Mouse (Mus musculus) embryonic facial prominence, embryonic 10.5 days (tissue): Measurements from ENCODE around the gene Trak1. TPM values are rescaled to one million over a fixed set of nuclear protein-coding genes. Genes with fewer than 3 reads are reported as not detected.

Experiments used
- DNase-seq: peaks from one replicate; pipeline ENCODE4 v3.0.0-alpha.2; 2017; ENCODE audit warnings: low spot score
- H3K27ac ChIP-seq: fragments of 300-500 bp; sonication (generic); replicated peaks from 2 replicates; pipeline ENCODE4 v1.5.1; 2016; ENCODE audit warnings: mild to moderate bottlenecking
- H3K27me3 ChIP-seq: fragments of 300-500 bp; sonication (generic); replicated peaks from 2 replicates; pipeline ENCODE4 v1.6.1; 2016; ENCODE audit warnings: low read depth, mild to moderate bottlenecking; ENCODE audit not compliant: poor library complexity, severe bottlenecking
- H3K36me3 ChIP-seq: fragments of 300-500 bp; sonication (generic); replicated peaks from 2 replicates; pipeline ENCODE4 v1.6.1; 2016; ENCODE audit warnings: mild to moderate bottlenecking, moderate library complexity
- H3K4me1 ChIP-seq: fragments of 300-500 bp; sonication (generic); 2 replicates; pipeline ENCODE4 v1.6.1; 2016
- H3K4me3 ChIP-seq: fragments of 300-500 bp; sonication (generic); 2 replicates; pipeline ENCODE4 v1.5.1; 2016; ENCODE audit warnings: mild to moderate bottlenecking, moderate library complexity
- H3K9me3 ChIP-seq: fragments of 300-500 bp; sonication (generic); 2 replicates; pipeline ENCODE4 v1.6.1; 2016; ENCODE audit warnings: mild to moderate bottlenecking
- WGBS: fragments of 180-500 bp; shearing (Covaris S2); methylation state at CpG from one replicate; pipeline ENCODE4 v1.1.7; 2016; 5-methylcytosine and 5-hydroxymethylcytosine counted together
- polyA plus RNA-seq: library from polyadenylated mRNA; unstranded; fragments of >200 nt; fragmentation: Nextera tagmentation; extraction: Ambion mirVana; gene quantifications from 2 replicates; pipeline ENCODE4 v1.2.1, GENCODE M21; 2016

Gene Trak1
- polyA plus RNA-seq, 1 experiment from 2014 or later = 14.1 TPM

DNA sequence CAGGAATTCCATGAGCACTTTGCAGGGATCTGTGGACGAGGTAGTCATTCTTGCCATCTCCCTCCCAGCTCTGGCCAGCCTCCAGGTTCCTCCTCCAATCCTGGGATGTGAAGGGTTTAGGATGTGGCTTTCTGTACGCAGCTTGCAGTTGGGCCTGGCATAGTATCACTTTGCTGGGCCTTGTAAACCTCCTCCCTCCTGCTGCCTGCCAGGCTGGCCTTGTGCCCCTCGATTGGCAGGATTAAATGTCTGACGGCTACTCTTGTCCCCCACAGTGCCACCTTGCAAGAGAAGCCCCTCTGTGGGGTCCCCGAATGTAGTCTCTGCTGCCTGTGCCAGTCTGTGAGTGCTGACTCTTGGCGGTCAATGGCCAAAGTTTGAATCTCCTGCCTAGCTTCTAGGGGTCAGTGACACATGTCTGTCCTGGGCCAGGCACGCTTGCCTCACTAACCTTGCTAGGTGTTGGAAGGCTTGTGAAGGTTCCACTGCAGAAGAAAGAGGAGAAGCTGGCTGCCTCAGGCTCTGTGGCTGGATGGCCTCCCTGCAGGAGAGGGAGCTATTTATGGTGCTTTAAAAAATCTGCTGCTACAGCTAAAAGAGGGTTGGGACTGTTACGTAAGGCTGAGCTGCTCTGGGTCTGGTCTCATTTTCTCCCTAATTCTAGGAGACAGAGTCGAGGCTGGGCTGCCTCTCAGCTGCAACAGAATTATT lies 58.3 kb downstream of the Trak1 start:
- H3K27ac ChIP-seq = peak overlapping the region; percentile 21

DNA sequence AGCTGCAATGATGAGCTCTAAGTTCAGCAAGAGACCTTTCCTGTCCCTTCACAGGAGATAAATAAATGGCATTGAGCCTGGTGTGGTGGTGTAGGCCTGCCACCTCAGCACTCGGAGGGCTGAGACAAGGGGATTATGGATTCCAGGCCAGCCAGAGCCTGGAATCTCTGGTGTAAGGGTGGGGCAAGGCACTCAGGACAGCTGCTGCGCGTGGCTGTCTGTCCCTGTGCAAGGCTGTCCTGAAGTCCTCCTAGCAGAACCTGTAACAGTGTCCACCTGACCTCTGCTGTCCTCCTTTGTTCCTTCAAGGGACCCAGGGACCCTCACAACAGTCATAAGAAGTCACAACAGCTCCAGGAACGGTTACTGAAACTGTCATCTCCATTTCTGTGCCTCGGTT lies 59.8 kb downstream of the Trak1 start:
- Histone ChIP-seq H3K27me3 (no peaks in the 10 kb centered on the region), H3K27ac (no peak overlapping the region), H3K9me3 (no peaks in the 10 kb centered on the region), H3K36me3 (no peaks in the 10 kb centered on the region), H3K4me3 (no peak overlapping the region), H3K4me1 (peaks cover 55% of the 10 kb centered on the region)
- no peak for DNase-seq
- 85% methylated on average over 5 of the region's 5 CpGs for WGBS

More for the DNA sequence above, 58.3 kb downstream of the Trak1 start:
- 82% methylated on average over 9 of the region's 9 CpGs for WGBS
- Histone ChIP-seq H3K4me1 (peaks cover 61% of the 10 kb centered on the region), H3K36me3 (no peaks in the 10 kb centered on the region), H3K4me3 (no peak overlapping the region), H3K9me3 (no peaks in the 10 kb centered on the region), H3K27me3 (no peaks in the 10 kb centered on the region)
- no peak for DNase-seq

DNA sequence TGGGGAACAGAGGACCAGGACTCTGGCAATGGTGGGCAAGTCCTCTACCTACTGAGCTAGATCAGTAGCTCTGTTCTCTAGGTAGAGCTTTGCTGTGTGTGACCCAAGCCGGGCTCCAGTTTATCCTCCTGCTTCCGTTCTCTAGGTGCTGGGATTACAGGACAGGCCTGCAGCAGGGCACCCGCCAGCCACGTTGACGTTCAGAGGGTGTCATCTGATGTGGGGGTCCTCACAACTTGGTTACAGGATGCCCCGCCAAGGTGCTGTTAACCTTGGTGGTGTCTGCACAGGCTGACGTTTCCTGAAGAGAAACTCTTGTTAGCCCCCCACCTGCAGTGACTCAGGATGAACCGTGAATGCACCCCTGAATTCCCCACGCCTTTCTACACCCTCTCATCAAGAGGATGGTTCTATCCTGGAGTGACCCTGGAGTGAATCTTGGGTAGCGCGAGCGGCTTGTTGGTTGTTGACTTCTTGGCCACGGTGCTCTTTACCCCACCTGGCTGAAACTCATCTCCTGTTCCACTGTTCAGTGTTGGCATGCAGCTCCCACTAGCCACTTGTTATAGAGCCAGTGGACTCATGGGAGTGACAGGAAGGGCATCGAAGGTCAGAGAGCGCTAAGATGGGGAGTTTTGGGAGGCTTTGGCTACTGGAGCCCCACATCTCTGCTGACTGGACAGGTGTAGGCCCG lies 60.4 kb downstream of the Trak1 start:
- Histone ChIP-seq H3K27me3 (no peaks in the 10 kb centered on the region), H3K4me3 (no peak overlapping the region), H3K36me3 (no peaks in the 10 kb centered on the region), H3K9me3 (no peaks in the 10 kb centered on the region), H3K27ac (no peak overlapping the region), H3K4me1 (peaks cover 49% of the 10 kb centered on the region)
- 88% methylated on average over 16 of the region's 16 CpGs for WGBS
- no peak for DNase-seq

DNA sequence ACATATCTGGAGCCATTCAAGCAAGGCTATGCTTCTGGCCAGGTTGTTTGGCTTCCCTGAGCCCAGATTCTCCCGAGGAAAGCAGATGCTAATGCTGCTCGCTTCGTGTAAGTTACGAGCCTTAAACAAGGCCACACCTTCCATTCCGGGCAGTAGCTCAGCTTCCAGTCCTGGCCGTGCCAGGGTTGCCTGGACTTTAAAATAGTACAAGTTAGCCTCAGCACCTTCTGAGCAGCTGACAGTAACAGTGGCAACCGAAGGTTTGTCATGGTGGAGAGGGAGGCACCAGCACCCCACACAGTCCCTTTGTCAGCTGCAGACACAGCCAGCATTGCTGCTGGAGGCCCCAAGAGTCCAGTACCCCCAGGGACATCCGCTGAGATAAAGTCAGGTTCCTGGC lies 61.1 kb downstream of the Trak1 start:
- Histone ChIP-seq H3K4me3 (no peak overlapping the region), H3K9me3 (no peaks in the 10 kb centered on the region), H3K27me3 (no peaks in the 10 kb centered on the region), H3K4me1 (peaks cover 43% of the 10 kb centered on the region), H3K36me3 (no peaks in the 10 kb centered on the region), H3K27ac (no peak overlapping the region)
- no peak for DNase-seq
- 65% methylated on average over 8 of the region's 8 CpGs for WGBS

DNA sequence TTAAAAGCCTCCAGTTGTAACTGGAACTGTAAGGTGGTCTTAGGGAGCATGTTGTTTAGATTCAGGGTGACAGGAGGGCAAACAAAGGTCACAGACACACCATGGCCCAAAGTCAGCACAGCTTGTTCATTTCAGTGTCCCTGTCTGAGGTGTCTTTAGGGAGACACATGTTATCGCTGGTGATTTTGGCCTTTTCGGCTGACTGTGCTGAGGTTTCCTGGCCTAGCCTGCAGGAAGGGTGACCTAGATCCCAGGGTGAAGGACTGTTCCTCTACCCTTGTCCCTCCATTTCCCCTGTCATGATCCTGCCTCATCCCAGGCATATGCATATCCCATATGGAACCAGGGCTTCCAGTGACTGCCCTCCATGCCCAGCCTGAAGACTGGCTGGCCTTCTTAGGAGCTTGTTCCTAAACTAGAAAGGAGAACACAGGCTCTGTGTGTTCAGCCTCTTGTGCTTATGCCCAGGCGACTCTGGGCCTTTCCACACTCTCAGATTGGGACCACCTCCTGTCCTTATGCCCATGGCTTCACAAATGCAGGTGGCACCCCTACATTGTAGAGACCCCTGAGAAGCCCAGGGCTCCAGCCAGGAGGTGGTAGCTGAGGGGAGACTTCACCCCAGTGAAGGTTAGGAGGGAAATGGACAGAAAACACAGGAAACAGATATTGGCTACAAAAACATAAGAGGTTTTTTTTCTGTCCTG lies 62.1 kb downstream of the Trak1 start:
- Histone ChIP-seq H3K9me3 (no peaks in the 10 kb centered on the region), H3K27me3 (no peaks in the 10 kb centered on the region), H3K4me3 (no peak overlapping the region), H3K27ac (peak overlapping the region; percentile 57), H3K36me3 (peaks cover 7% of the 10 kb centered on the region; the same call in 1 of the 2 replicates), H3K4me1 (peaks cover 47% of the 10 kb centered on the region)
- no peak for DNase-seq
- 56% methylated on average over 3 of the region's 3 CpGs for WGBS

DNA sequence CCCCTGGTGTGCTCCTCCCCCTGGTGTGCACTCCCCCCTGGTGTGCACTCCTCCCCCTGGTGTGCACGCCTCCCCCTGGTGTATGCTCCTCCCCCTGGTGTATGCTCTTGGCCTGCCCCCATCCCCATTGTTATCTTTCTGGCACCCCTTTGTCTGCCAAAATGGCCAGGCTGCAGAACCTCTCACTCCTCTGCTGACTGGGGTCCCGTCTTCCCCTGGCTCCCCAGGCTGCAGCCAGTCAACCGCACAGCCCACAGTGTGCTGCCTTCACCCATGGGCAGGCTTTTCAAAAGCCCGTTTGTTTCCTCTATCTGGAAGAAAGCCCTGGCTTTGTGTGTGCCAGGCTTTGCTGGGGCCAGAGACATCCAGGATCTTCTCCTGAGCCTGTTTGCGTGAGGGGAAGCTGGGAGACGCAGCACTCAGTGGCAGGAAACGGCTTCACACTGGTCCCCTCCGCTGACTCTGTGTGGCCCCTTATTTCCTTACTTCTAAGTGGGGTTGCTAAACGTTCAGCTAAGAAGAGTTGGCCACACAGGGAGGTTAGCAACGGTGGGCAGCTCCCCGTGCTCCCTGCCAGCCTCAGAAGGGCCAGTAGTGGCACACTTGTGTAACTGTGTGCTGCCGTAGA lies 63.1 kb downstream of the Trak1 start:
- Histone ChIP-seq H3K4me1 (peaks cover 48% of the 10 kb centered on the region), H3K36me3 (peaks cover 17% of the 10 kb centered on the region), H3K27ac (peak overlapping the region; percentile 85), H3K9me3 (no peaks in the 10 kb centered on the region), H3K4me3 (peak overlapping the region; percentile 26), H3K27me3 (no peaks in the 10 kb centered on the region)
- WGBS = 19% methylated on average over 12 of the region's 12 CpGs
- no peak for DNase-seq

DNA sequence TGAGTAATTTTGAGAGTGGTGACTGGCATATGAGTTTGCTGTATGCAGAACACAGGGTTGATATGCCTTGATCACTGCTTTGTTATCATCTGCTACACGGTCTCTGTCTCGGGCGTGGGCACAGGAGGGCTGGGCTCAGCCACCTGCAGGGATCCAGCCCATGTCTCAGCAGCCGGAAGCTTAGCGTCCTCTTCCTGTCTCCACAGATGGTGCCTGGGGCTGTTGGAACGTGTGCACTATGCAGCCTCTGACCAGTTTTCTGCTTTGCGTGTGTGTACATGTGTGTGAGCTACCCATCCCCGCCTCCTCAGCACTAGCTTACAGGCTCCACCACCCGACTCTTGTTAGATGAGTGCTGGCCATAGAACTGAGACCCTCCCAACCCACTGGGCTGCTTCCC lies 63.7 kb downstream of the Trak1 start:
- H3K4me3 ChIP-seq = no peak overlapping the region
- no peaks in the 10 kb centered on the region for H3K9me3 ChIP-seq
- peaks cover 44% of the 10 kb centered on the region for H3K4me1 ChIP-seq
- DNase-seq = no peak
- no peaks in the 10 kb centered on the region for H3K27me3 ChIP-seq
- H3K27ac ChIP-seq = peak overlapping the region; percentile 85
- H3K36me3 ChIP-seq = peaks cover 21% of the 10 kb centered on the region
- WGBS = 45% methylated on average over 9 of the region's 9 CpGs

DNA sequence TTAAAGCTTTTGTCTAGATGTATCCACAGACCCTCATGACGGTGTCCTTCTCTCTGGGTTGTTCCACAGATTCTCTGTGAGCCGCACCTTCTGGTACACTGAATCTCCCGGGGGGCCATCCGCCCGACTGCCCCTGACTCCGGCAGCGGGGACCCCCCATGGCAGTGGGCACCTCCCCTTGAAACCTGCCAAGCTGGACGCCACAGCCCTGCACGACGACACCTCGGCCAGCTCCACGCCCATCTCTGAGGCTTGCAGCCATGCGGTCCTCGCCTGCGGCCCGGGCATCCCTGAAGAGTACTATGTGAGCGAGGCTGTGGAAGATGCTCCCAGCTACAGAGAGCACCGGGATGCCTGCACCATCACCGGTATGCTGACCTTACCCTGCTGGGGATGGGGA lies 66.6 kb downstream of the Trak1 start:
- Histone ChIP-seq H3K4me3 (no peak overlapping the region), H3K36me3 (peaks cover 26% of the 10 kb centered on the region), H3K27me3 (no peaks in the 10 kb centered on the region), H3K9me3 (no peaks in the 10 kb centered on the region), H3K4me1 (peaks cover 46% of the 10 kb centered on the region), H3K27ac (no peak overlapping the region)
- no peak for DNase-seq
- 78% methylated on average over 19 of the region's 19 CpGs for WGBS

DNA sequence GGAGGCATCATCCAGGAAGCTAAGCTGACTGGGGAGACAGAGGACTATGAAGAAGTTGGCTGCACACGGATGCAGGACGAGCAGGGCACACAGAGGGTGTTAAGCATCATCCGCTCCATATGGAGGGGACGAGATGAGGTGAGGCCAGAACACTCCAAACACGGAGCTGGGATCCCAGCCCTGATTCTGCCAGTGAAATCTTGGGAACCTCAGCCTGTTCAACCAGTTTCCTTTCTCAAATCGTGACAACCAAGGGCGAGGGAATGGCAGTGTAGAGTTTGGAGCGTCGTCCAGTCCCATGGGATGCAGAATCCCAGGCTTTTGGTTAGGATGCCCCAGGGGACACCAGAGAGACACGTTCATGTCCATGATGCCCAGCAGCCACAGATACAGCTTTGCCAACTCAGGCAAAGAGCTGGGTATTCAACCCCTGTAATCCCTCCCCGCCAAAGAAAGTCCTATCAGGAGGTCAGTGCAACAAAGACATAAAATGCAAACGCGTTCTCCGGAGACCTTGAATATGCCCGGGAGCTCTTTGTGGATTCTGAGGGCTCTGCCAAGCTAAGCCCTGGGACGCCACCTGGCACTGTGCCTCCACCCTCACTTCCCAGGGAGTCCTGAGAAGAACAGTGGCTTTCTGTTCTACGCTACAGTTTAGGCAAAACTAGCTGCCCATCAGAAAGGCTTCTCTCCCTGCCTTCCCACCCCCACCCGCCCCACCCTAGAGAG lies 69.0 kb downstream of the Trak1 start:
- peaks cover 39% of the 10 kb centered on the region for H3K4me1 ChIP-seq
- 0 out of 2 replicates have a peak, but pooled peaks cover 5% of the 10 kb centered on the region for H3K27me3 ChIP-seq
- peaks cover 26% of the 10 kb centered on the region for H3K36me3 ChIP-seq
- DNase-seq = no peak
- H3K27ac ChIP-seq = no peak overlapping the region
- WGBS = 70% methylated on average over 18 of the region's 18 CpGs
- H3K9me3 ChIP-seq = no peaks in the 10 kb centered on the region
- H3K4me3 ChIP-seq = no peak overlapping the region

DNA sequence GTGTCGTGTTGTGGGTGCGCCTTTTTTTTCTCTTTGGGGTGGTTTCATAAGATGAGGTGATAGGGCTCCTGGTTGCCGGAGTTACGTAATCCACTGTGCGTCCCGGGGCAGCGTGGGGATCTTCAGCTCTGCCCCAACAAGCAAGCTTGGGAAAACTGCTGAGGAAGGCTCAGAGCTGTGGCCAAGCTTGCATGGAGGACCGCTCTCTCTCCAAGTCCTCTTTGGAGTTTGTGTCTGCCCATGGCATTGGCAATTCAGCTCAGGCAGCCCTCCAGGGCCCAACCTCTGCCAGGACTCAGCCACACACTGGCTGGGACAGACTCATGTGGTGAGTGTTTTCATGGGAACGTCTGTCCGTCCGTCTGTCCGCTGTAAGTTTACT lies 69.6 kb downstream of the Trak1 start:
- Histone ChIP-seq H3K27ac (no peak overlapping the region), H3K9me3 (no peaks in the 10 kb centered on the region), H3K36me3 (peaks cover 26% of the 10 kb centered on the region), H3K27me3 (0 out of 2 replicates have a peak, but pooled peaks cover 5% of the 10 kb centered on the region), H3K4me1 (peaks cover 43% of the 10 kb centered on the region), H3K4me3 (no peak overlapping the region)
- 76% methylated on average over 12 of the region's 12 CpGs for WGBS
- DNase-seq = no peak

DNA sequence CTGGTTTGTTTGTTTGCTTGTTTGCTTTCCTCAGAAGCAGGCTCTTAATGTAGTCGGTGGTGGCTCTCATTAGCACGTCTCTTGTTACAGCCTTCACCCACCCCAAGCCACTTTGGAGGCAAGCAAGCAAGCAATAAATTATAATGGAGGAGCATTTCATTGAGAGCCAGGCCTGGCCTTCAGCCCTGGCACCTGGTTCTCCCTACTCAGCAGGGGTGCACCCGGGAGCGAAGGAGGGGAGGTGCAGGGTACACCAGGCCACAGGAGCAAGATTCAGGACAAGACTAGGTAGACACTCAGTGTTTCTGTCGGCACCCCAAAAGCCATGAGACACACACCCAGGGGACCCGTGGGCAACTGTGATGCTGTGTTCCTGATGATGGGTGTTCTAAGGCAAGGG lies 72.3 kb downstream of the Trak1 start:
- 81% methylated on average over 6 of the region's 6 CpGs for WGBS
- Histone ChIP-seq H3K27ac (no peak overlapping the region), H3K9me3 (no peaks in the 10 kb centered on the region), H3K4me1 (peaks cover 65% of the 10 kb centered on the region), H3K4me3 (no peak overlapping the region), H3K27me3 (0 out of 2 replicates have a peak, but pooled peaks cover 5% of the 10 kb centered on the region), H3K36me3 (peaks cover 17% of the 10 kb centered on the region)
- no peak for DNase-seq
